ENCODE assay signal across 14 mouse cellular contexts in the genomic region with DNA sequence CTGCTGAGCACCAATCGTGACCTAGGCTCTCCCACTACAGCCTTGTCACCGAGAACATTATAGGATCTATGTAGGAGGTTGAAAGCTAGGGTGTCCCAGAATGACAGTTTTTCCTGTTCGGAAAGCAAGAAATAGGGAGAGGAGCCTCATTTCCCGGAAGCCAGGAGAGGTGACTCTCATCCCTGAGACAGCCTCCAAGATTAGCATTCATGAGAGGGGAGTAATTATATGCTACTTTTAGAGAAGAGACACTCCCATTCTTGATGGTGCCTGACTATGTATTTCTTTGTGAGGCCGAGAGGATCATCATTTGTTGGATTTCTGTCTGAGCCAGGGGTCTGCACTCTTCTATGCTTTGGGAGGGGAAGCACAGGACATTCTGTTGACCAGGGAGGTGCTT. TPM values are rescaled to one million over a fixed set of nuclear protein-coding genes. Genes with fewer than 3 reads are reported as not detected.
DNase-seq lines count a peak whose midpoint lies in the region; ATAC-seq and TF ChIP-seq lines count a peak whose summit lies in the region.
"Had no signal": no experiment of that assay in that cellular context is flagged by ENCODE, and none has a peak within 500 bp of the region (broad histone marks: within the 10 kb centered on the region; RNA-seq: fewer than 3 reads in every experiment).

No protein-coding gene starts in this region.

- peaks cover 37% of the 10 kb centered on the region for H3K36me3 ChIP-seq in forebrain, embryonic 12.5 days (replicated peaks)
- H3K36me3 ChIP-seq in hindbrain, embryonic 14.5 days (replicated peaks; ENCODE audit: control insufficient read depth, insufficient read depth) = peaks cover 40% of the 10 kb centered on the region
- H3K36me3 ChIP-seq in midbrain, embryonic 16.5 days (ENCODE audit: control insufficient read depth, insufficient read depth, low read length) = peaks cover 18% of the 10 kb centered on the region
- H3K36me3 ChIP-seq: limb, embryonic 12.5 days; liver, embryonic 15.5 days had no signal

- H3K4me1 ChIP-seq in cortical plate, adult 2 months (ENCODE audit: control insufficient read depth, insufficient read depth, low read length) = peaks cover 16% of the 10 kb centered on the region
- H3K4me1 ChIP-seq in forebrain, embryonic 12.5 days = peaks cover 24% of the 10 kb centered on the region
- H3K4me1 ChIP-seq in hindbrain, embryonic 14.5 days (replicated peaks; ENCODE audit: control insufficient read depth, insufficient read depth, low read length) = peaks cover 16% of the 10 kb centered on the region
- H3K4me1 ChIP-seq in midbrain, embryonic 16.5 days (ENCODE audit: control insufficient read depth, insufficient read depth, low read length) = peaks cover 17% of the 10 kb centered on the region
- H3K4me1 ChIP-seq: limb, embryonic 12.5 days; liver, embryonic 15.5 days had no signal

- TF ChIP-seq POLR2A in cortical plate, adult 2 months (IDR thresholded peaks at IDR 0.05; ENCODE audit: extremely low read depth, insufficient read depth, low read length) = no peak

- ATAC-seq in forebrain, embryonic 12.5 days (ENCODE audit: low FRiP score) = peak; percentile 58
- peak; percentile 37; the same call in 1 of the 2 replicates for ATAC-seq in hindbrain, embryonic 14.5 days (ENCODE audit: low FRiP score)
- ATAC-seq in midbrain, embryonic 16.5 days = peak; percentile 55
- ATAC-seq: CD4-positive, CD25-positive, alpha-beta regulatory T cell, adult 4 months had no signal

- no peak for TF ChIP-seq CTCF in cortical plate, adult 2 months (IDR thresholded peaks at IDR 0.05; ENCODE audit: extremely low read depth, insufficient read depth, low read length)

- DNase-seq in hindbrain, embryonic 14.5 days (ENCODE audit: low spot score) = peak; percentile 27
- no peak for DNase-seq in adrenal gland, adult (ENCODE audit: inconsistent age in 2 of 2, low spot score in 1 of 2)
- DNase-seq in urinary bladder, postnatal 25 days (ENCODE audit: low spot score) = no peak
- DNase-seq in lung, postnatal 36 days = no peak
- DNase-seq: cerebellum, adult 18-20 months; heart, adult 11 months; thymus, adult 2 months had no signal

- no peaks in the 10 kb centered on the region for H3K9me3 ChIP-seq in forebrain, embryonic 12.5 days
- no peaks in the 10 kb centered on the region for H3K9me3 ChIP-seq in hindbrain, embryonic 14.5 days (ENCODE audit: control insufficient read depth, low read length)
- H3K9me3 ChIP-seq in midbrain, embryonic 16.5 days (replicated peaks; ENCODE audit: control insufficient read depth, low read length, poor library complexity, severe bottlenecking) = no peaks in the 10 kb centered on the region
- H3K9me3 ChIP-seq: limb, embryonic 12.5 days; liver, embryonic 15.5 days had no signal

- H3K9ac ChIP-seq in forebrain, embryonic 12.5 days = no peak overlapping the region
- peak overlapping the region; percentile 28; the same call in 1 of the 2 replicates for H3K9ac ChIP-seq in hindbrain, embryonic 14.5 days
- H3K9ac ChIP-seq in midbrain, embryonic 16.5 days (ENCODE audit: low read depth, low read length) = no peak overlapping the region
- H3K9ac ChIP-seq: limb, embryonic 12.5 days; liver, embryonic 15.5 days had no signal

- no peak overlapping the region for H3K4me3 ChIP-seq in cortical plate, adult 2 months (ENCODE audit: insufficient read depth, low read length)
- H3K4me3 ChIP-seq in forebrain, embryonic 12.5 days (replicated peaks) = no peak overlapping the region
- no peak overlapping the region for H3K4me3 ChIP-seq in hindbrain, embryonic 14.5 days (replicated peaks; ENCODE audit: low read length)
- no peak overlapping the region for H3K4me3 ChIP-seq in midbrain, embryonic 16.5 days (ENCODE audit: low read depth, low read length)
- H3K4me3 ChIP-seq: limb, embryonic 12.5 days; liver, embryonic 15.5 days had no signal

- peak overlapping the region; percentile 81 for H3K27ac ChIP-seq in cortical plate, adult 2 months (ENCODE audit: insufficient read depth, low read length)
- peak overlapping the region; percentile 88 for H3K27ac ChIP-seq in forebrain, embryonic 12.5 days
- peak overlapping the region; percentile 87 for H3K27ac ChIP-seq in hindbrain, embryonic 14.5 days
- H3K27ac ChIP-seq in midbrain, embryonic 16.5 days (ENCODE audit: low read length) = peak overlapping the region; percentile 89
- H3K27ac ChIP-seq: kidney, postnatal 0 days; limb, embryonic 12.5 days; liver, embryonic 15.5 days had no signal

- 0 out of 2 replicates have a peak overlapping the region, but pooled peaks have one; percentile 15 for H3K4me2 ChIP-seq in forebrain, embryonic 12.5 days
- 0 out of 2 replicates have a peak overlapping the region, but pooled peaks have one; percentile 18 for H3K4me2 ChIP-seq in hindbrain, embryonic 14.5 days (replicated peaks)
- no peak overlapping the region for H3K4me2 ChIP-seq in midbrain, embryonic 16.5 days (ENCODE audit: low read length)
- H3K4me2 ChIP-seq: limb, embryonic 12.5 days; liver, embryonic 15.5 days had no signal

- no peaks in the 10 kb centered on the region for H3K27me3 ChIP-seq in forebrain, embryonic 12.5 days
- H3K27me3 ChIP-seq in hindbrain, embryonic 14.5 days (ENCODE audit: control insufficient read depth, insufficient read depth, low read length) = no peaks in the 10 kb centered on the region
- no peaks in the 10 kb centered on the region for H3K27me3 ChIP-seq in midbrain, embryonic 16.5 days (ENCODE audit: control insufficient read depth, insufficient read depth, low read depth, low read length)
- H3K27me3 ChIP-seq: liver, embryonic 15.5 days had no signal

- 49% methylated on average over 5 of the region's 5 CpGs for WGBS in forebrain, embryonic 12.5 days
- 43% methylated on average over 5 of the region's 5 CpGs for WGBS in hindbrain, embryonic 14.5 days
- 34% methylated on average over 5 of the region's 5 CpGs for WGBS in midbrain, embryonic 16.5 days

RNA-seq across cellular contexts. Expression of a gene that starts 60.0 kb away (rescaled TPM):
- polyA plus RNA-seq in cortical plate, adult 2 months (2012; rRNA removed) = 318 and 330 TPM in 2 replicates
- polyA plus RNA-seq in forebrain, embryonic 12.5 days (2016; fragmentation: Nextera tagmentation; extraction: Ambion mirVana) = 446 and 473 TPM in 2 replicates
- polyA plus RNA-seq in hindbrain, embryonic 14.5 days (2014; fragmentation: Nextera tagmentation; extraction: Ambion mirVana) = 549 and 551 TPM in 2 replicates
- polyA plus RNA-seq in midbrain, embryonic 16.5 days (2015; fragmentation: Nextera tagmentation; extraction: Ambion mirVana) = 612 and 638 TPM in 2 replicates
